10 mouse cellular contexts compared by ENCODE assay signal in genomic region chr7:28756079-28756478, GRCm38 (mm10). TPM values are rescaled to one million over a fixed set of nuclear protein-coding genes. Genes with fewer than 3 reads are reported as not detected.
DNase-seq lines count a peak whose midpoint lies in the region; ATAC-seq and TF ChIP-seq lines count a peak whose summit lies in the region.
"Had no signal": no experiment of that assay in that cellular context is flagged by ENCODE, and none has a peak within 500 bp of the region (broad histone marks: within the 10 kb centered on the region; RNA-seq: fewer than 3 reads in every experiment).

Ccer2 (plus strand) TSS chr7:28756174.

- peak within 1 kb of the TSS; percentile 30 for H3K4me3 ChIP-seq in hindbrain, embryonic 10.5 days
- no peak within 1 kb of the TSS for H3K4me3 ChIP-seq in stomach, postnatal 0 days (ENCODE audit: low read depth, low read length)
- H3K4me3 ChIP-seq: liver, embryonic 15.5 days had no signal

- H3K9ac ChIP-seq in stomach, postnatal 0 days (ENCODE audit: low read length): no peak within 1 kb of the TSS
- H3K9ac ChIP-seq: liver, embryonic 15.5 days had no signal

- H3K9me3 ChIP-seq in hindbrain, embryonic 10.5 days: no peaks in the 10 kb centered on the region
- H3K9me3 ChIP-seq in stomach, postnatal 0 days (ENCODE audit: control insufficient read depth, low read length): no peaks in the 10 kb centered on the region
- H3K9me3 ChIP-seq: liver, embryonic 15.5 days had no signal

- peak; percentile 38 for DNase-seq in right cerebral cortex, postnatal 14 days
- no peak for DNase-seq in right cerebral cortex, adult 18-20 months
- no peak for DNase-seq in hindbrain, embryonic 10.5 days (ENCODE audit: low spot score)
- DNase-seq in stomach, postnatal 0 days (ENCODE audit: low spot score): no peak
- DNase-seq in urinary bladder, postnatal 25 days (ENCODE audit: low spot score): no peak
- DNase-seq in lung, postnatal 25 days (ENCODE audit: low spot score): no peak
- DNase-seq in urinary bladder, postnatal 14 days (ENCODE audit: low spot score): no peak

- H3K27ac ChIP-seq in hindbrain, embryonic 10.5 days: no peak within 1 kb of the TSS
- no peak within 1 kb of the TSS for H3K27ac ChIP-seq in stomach, postnatal 0 days (replicated peaks)
- H3K27ac ChIP-seq: liver, embryonic 15.5 days had no signal

- peaks cover 14% of the 10 kb centered on the region for H3K4me1 ChIP-seq in hindbrain, embryonic 10.5 days (replicated peaks)
- H3K4me1 ChIP-seq in stomach, postnatal 0 days (replicated peaks; ENCODE audit: control insufficient read depth, insufficient read depth): no peaks in the 10 kb centered on the region

- 0 out of 2 replicates have a peak, but pooled peaks have one; percentile 24 for ATAC-seq in megakaryocyte progenitor cell, adult 5-6 weeks (replicated peaks; ENCODE audit: poor library complexity)
- ATAC-seq in stomach, postnatal 0 days (ENCODE audit: low FRiP score, low TSS enrichment): peak; percentile 14; the same call in 1 of the 2 replicates

- no peak within 1 kb of the TSS; the same call in none of the 2 replicates for H3K4me2 ChIP-seq in stomach, postnatal 0 days (replicated peaks; ENCODE audit: low read depth)
- H3K4me2 ChIP-seq: liver, embryonic 15.5 days had no signal

- 9% methylated on average over 17 of the region's 17 CpGs for WGBS in hindbrain, embryonic 10.5 days
- WGBS in stomach, postnatal 0 days: 1% methylated on average over 16 of the region's 17 CpGs

- peaks cover 25% of the 10 kb centered on the region for H3K27me3 ChIP-seq in hindbrain, embryonic 10.5 days (ENCODE audit: insufficient read depth, poor library complexity, severe bottlenecking)
- H3K27me3 ChIP-seq in stomach, postnatal 0 days (ENCODE audit: control insufficient read depth, insufficient read depth, low read length): no peaks in the 10 kb centered on the region

- no peak for TF ChIP-seq CTCF in stomach, postnatal 0 days (IDR thresholded peaks at IDR 0.05; ENCODE audit: low read depth)

- TF ChIP-seq EP300 in stomach, postnatal 0 days (optimal IDR thresholded peaks at IDR 0.05): no peak

- peaks cover 68% of the 10 kb centered on the region for H3K36me3 ChIP-seq in hindbrain, embryonic 10.5 days
- peaks cover 17% of the 10 kb centered on the region for H3K36me3 ChIP-seq in stomach, postnatal 0 days (ENCODE audit: control insufficient read depth, insufficient read depth, low read length)

RNA-seq across cellular contexts. Expression of gene Ccer2, which starts in this region (rescaled TPM):
- 0.22 and 0.48 TPM in 2 replicates for polyA plus RNA-seq in hindbrain, embryonic 10.5 days (2016; fragmentation: Nextera tagmentation; extraction: Ambion mirVana)
- total RNA-seq in megakaryocyte progenitor cell, adult 5-6 weeks (2015): not detected in 2 replicates
- not detected in 2 replicates for total RNA-seq in megakaryocyte progenitor cell, adult 5-6 weeks (2017)
- polyA plus RNA-seq in stomach, postnatal 0 days (2015; fragmentation: Nextera tagmentation; extraction: Ambion mirVana): not detected in 2 replicates
- total RNA-seq: hematopoietic stem cell, adult 5-6 weeks had no signal
- polyA plus RNA-seq: liver, embryonic 15.5 days had no signal

Comparison
In these comparisons a context has a peak if more than half of its experiments do, and no peak if none do; other contexts are left out.
1. Peak in ATAC-seq in megakaryocyte progenitor cell, adult 5-6 weeks; RNA of the gene not detected or under 1 TPM.
2. Peak in ATAC-seq in stomach, postnatal 0 days; RNA of the gene not detected or under 1 TPM.